Mouse (Mus musculus) CD8-positive naive resting alpha-beta T cell, adult 57 days (primary cell): Measurements from ENCODE around the gene Cacybp. TPM values are rescaled to one million over a fixed set of nuclear protein-coding genes. Genes with fewer than 3 reads are reported as not detected.

Experiments used
- total RNA-seq: library from RNA; stranded (reverse); gene quantifications from one replicate; pipeline ENCODE4 v1.2.4, GENCODE M21; 2023

Cacybp gene
- 47.0 TPM for total RNA-seq

DNA sequence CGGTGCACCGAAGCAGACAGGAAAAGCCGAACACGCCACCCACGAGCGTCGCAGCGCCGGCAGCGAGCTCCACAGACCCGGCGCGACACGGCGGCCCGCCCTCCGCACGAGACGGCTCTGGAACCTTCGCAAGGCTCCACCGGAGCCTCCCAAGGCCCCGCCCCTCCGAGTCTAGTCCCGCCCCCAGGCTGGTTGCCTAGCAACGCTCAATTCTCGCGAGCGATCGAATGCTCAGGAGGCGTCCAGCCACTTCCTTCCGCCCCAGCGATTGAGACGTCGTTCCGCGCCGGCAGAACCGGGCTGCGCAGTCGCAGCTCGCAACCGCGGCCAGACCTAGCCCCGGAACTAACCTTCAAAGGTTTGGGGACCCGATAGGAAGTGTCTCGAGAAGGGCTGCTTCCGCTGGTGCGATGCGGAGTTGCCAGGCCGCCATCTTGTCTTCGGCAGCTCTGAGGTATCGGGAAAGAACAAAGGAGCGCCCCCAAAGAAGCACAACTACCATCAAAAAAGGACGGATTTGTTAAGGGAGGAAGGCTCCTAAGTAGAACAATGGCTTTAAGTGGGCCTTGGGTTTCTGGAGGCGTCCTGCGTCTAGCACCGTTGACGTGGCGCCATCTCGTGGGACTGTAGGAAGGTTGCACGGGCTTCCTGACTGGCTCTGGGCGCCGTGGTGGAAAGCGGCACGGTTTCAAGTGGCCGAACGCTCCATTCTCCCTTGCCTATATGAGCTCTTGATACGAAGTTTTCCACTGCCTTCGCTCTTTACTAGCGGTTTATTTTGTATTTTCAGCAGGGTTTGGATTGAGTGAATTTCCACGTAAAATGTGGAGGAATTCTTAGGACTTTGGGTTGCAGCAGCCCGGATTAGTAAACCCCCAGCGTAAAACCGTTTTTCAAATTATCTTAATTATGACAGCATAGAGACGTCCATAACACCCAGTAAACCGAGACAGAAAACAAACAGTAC lies at the start of gene Cacybp:
Gene Cacybp, minus strand, starts transcription at position 173 of the 967 bp plus-strand sequence.

DNA sequence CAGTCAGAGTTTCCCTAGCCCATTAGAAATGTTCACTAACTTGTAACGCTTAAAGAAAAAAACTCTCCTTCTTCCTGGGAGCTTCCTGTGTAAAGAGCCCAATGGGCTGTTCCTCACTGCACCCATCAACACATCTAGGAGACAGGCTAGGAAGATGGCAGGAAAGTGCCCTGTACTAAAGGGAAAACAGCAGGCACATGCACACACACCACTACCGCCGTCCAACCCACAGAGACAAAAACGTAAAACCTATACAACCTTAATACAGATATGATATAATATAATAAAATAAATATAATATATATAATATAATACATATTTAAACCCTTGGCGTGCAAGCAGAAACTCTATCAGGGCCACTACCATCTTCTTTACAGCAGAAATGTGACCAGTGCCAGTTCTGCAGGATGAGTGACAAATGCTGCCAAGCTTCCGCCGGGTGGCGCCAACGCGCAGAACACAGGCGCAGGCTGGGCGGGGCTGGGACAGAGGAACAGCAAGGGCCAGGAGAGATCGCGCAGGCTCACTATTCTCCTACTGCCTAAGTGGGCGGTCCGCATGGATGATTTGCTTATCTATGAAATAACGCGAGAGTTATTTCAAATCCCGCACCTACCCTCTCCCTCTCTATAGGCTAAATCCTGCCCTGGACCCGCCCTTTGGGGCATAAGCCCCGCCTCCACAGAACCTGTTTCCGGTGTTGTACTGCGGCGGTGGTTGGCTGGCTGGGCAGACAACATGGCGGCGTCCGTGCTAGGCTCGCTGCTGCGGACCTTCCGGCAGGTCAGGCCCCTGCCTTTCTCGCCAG lies 17.9 kb downstream of the Cacybp start, which contains the start of gene Mrps14:
Gene Mrps14, plus strand, starts transcription at position 687 of the 808 bp plus-strand sequence.

DNA sequence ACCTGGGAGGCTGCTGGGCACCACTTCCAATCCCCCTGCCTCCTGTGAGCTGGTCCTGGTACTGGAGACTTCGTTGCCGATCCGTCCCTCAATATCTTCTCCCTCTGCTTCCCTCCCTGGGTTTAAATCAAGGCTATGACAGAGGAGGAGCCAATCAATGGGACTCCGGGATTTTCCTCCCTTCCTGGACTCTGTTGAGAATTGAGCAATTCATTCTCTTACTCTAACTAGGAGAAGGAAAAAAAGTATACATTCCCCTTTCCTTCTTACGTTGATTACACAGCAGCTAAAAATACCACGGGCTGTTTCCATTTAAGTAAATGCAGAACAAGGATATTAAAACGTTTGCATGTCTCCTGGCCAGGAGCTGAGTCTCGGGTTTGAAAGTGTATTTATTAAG lies 59.2 kb downstream of the Cacybp start, which contains the start of gene Tnn:
Gene Tnn, minus strand, starts transcription at position 101 of the 400 bp plus-strand sequence.

Other genes with a start within 250 kb of the Cacybp start
- gene 4930523C07Rik, start 168.5 kb downstream of the Cacybp start, total RNA-seq, result 579 TPM
- gene Tnn, start 59.3 kb downstream of the Cacybp start, total RNA-seq, result not detected
- 38.3 TPM for gene Mrps14, start 17.7 kb downstream of the Cacybp start, total RNA-seq